Mouse (Mus musculus) gastrocnemius, adult 18-20 months (tissue): Measurements from ENCODE around the gene 3110009E18Rik. TPM values are rescaled to one million over a fixed set of nuclear protein-coding genes. Genes with fewer than 3 reads are reported as not detected.

Experiments used
- DNase-seq: peaks from one replicate; pipeline ENCODE4 v3.0.0; 2021; ENCODE audit warnings: low spot score
- total RNA-seq, 2 experiments: library from RNA; stranded (reverse); gene quantifications; 2 replicates each; pipeline ENCODE4 v1.2.3; 2021

The 3110009E18Rik gene
- total RNA-seq, 2 experiments from 2014 or later = 4.6 to 5.7 TPM

DNA sequence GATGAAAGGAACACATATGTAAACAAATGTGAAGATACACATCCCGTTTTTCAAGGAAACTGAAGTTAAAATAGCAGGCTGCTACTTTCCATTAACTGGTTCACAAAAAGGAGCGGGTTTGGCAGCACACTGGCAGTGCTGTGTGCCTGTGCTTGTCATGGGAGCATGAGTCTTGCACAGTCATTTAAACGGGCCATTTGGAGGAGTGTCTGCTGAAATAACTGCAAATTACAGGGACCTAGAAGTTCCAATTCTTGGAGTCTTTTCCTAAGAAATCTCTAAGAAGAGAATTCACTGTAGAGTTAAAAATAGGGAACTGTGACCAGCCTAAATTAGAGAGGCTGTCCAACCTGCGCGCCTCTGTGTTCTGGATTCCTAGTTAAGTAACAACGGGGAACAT lies 70.0 kb downstream of the 3110009E18Rik start:
- DNase-seq = no peak

DNA sequence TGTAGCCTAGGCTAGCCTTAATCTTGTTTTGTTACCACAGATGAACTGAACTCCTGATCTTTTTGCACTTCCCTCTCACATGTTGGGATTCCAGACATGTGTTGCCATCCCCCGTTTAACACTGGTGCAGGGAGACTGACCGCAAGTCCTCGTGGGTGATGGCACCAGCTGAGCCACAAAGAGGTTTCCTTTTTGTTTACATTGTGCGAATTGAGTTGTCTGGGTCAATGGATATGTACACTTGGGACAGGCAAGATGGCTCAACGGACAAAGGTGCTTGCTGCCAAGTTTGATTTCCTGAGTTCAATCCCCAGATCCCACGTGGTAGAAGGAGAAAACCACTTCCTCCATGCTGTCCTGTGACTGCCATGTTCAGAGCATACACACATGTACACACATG lies 71.3 kb downstream of the 3110009E18Rik start:
- DNase-seq = no peak

DNA sequence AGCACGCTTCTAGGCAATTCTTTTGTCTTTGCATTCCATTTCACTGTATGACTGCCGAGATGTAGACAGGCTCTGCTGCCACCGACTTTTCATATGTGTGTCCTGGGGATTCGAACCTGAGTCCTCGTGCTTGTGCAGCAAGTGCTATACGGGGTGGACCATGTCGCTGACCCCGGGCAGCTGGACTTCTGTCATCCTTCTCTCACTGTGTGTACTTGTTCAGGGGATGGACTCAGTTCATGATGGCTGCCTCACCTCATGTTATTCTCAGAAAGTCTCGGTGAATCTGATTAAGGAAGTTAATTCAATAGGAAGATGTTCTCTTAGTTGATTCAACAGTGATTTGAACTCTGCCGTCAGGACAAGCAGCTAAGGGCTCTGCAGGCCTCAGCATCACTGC lies 72.6 kb downstream of the 3110009E18Rik start:
- DNase-seq = no peak

- DNase-seq = no peak
Measured at GRCm38 (mm10) chr1:120195947-120196346, 75.0 kb downstream of the 3110009E18Rik start.

- no peak for DNase-seq
Measured at GRCm38 (mm10) chr1:120196724-120197123, 75.7 kb downstream of the 3110009E18Rik start.

- DNase-seq = peak; percentile 71
Measured at GRCm38 (mm10) chr1:120197189-120197588, 76.2 kb downstream of the 3110009E18Rik start.

- DNase-seq = no peak
Measured at GRCm38 (mm10) chr1:120198151-120198550, 77.2 kb downstream of the 3110009E18Rik start.

GRCm38 (mm10) chr1:120198942-120199341 lies 78.0 kb downstream of the 3110009E18Rik start:
- no peak for DNase-seq

DNA sequence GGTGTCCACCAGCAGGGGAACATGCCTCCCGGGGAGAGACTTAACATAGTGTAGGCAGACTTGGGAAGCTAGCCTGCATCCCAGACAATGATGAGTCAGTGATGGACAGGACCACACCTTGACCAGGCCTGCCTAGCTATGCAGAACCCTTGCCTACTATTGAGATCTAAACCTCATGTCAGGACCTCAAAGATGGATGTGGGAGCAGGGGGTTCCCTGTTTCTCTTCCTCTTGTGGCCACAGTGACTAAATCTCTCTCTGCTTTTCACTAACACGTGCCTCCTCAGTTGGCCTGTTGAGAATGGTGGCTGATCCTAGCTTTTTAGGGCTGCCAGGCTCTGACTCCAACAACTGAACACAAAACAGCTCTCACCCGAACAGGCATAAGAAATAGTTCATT lies 81.6 kb downstream of the 3110009E18Rik start:
- no peak for DNase-seq

DNA sequence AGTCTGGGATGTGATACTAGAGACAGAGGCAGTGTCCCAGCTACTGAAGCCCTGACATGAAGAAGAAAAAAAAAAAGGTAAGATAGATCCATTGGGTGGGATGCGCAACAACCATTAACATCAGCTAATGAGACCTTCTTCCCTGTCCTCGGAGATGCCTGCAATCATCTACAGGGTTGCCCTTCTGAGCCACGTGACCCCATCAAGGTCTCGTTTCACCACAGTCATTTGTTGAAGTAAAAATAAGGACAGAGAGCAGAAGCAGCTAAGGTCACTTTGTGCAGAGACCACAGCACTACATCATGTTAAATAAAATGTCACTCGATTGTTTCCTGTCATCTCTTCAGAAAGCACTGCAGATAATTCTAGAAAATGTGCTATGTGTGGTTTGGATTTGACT lies 82.8 kb downstream of the 3110009E18Rik start:
- DNase-seq = no peak

DNA sequence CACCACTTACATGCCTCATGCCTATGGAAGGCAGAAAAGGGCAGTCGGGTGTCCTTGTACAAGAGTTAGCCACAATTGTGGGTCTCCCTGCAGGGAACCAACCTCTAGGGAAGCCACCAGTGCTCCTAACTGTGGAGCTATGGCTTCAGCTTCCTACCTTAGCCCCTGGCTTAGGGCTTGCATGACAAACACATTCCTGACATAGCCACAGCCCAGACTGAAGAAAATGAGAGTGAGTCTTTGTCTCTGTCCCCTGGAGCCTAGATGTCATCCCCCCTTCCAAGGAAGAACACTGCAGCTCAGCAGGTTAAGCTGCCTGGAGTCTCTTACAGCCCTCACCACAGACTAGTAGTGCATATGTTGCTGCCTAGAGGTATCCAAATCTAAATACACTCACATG lies 83.8 kb downstream of the 3110009E18Rik start:
- no peak for DNase-seq

- peak; percentile 12 for DNase-seq
Measured at GRCm38 (mm10) chr1:120207568-120207967, 86.6 kb downstream of the 3110009E18Rik start.

- no peak for DNase-seq
Measured at GRCm38 (mm10) chr1:120208502-120209230, 87.7 kb downstream of the 3110009E18Rik start.

DNA sequence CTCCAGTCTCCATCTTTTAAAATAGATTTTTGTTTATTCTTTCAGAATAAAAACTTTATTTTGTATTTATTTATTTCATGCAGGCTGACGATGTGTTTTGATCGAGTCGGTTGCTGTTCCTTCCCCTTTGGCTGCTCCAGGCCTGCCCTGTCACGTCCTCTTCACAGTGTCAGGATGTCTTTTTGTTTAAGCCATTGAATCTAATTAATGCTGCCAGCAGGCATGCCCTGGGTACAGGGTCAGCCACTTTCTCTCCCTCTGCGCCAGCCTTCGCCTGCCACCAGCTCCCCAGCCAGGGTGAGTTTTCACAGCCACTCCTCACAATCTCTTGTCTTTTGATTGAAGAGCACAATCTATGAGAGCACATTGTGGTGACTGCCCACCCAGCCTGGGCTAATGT lies 99.9 kb downstream of the 3110009E18Rik start:
- no peak for DNase-seq

GRCm38 (mm10) chr1:120221285-120221684 lies 100.3 kb downstream of the 3110009E18Rik start:
- DNase-seq = peak; percentile 47

DNA sequence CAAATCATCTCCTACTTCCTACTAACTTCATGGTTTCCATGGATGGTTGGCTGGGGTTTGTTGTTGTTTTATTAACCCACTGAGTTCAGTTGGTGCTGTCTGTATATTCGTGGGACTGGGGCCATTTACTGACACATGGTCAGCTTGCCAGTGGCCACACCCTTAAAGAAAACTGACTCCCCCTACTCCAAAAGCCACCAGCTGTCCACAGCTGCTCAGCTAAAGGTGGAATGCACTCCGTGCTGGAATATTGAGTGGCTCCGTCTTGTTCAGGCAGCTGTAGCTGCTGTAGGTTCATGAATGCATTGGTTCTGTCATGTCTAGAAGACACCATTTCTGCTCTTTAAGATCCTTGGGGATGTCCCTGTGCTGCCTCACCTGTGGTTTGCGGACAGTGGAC lies 102.6 kb downstream of the 3110009E18Rik start:
- no peak for DNase-seq

DNA sequence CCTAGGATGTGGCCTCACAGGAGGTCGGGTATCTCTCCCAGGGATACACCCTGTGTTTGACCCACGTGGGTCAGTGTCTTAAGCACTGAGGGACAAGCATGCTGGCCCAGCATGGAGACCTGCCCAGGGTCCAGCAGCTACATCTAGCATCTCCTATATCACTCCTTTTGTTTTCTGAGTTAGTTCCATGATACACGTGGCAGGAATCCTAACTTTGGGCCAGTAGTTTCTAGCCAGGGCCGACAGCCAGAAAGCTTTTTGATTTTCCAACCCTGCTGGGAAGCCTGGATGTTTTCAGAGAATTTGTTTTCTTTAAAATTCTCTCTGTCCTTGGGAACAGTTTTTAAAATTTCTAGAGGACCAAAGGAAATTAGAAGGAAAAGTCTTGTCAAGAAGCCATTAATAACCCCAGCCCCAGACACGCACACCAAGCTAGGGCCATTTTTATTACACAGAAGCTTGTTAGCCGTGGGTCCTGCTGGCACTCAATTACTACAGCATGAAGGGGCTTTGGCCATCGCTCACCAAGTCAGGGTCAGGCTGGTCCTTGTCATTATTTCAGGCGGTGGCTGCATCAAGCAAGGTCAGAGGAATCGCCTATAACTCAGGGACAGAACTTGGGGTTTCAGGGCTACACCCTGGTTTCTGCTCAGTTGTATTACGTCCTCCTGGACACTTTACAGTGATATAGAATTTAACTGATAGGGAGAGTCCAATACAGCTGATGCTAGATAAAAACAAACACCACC lies 108.9 kb downstream of the 3110009E18Rik start:
- peak; percentile 60 for DNase-seq

GRCm38 (mm10) chr1:120231334-120231733 lies 110.3 kb downstream of the 3110009E18Rik start:
- DNase-seq = peak; percentile 42

DNA sequence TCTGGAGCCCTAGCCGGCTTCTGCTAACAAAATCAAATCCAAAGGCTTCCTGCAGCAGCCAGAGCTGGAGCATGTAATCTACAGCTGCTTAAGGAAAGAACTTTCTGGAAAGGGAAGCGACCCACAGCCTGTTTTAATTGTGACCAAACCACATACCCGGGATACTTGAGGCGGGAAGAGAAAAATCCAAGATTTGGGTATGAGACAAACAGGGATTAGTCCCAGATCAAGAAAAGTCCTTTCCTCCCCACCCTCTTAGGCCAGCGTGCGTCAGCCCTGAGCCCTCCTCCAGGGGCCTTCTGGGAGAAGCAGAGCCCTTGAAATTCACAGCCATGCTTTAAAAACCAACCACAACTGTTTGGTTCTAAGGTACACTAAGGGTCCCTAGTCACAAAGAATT lies 111.2 kb downstream of the 3110009E18Rik start:
- no peak for DNase-seq

DNA sequence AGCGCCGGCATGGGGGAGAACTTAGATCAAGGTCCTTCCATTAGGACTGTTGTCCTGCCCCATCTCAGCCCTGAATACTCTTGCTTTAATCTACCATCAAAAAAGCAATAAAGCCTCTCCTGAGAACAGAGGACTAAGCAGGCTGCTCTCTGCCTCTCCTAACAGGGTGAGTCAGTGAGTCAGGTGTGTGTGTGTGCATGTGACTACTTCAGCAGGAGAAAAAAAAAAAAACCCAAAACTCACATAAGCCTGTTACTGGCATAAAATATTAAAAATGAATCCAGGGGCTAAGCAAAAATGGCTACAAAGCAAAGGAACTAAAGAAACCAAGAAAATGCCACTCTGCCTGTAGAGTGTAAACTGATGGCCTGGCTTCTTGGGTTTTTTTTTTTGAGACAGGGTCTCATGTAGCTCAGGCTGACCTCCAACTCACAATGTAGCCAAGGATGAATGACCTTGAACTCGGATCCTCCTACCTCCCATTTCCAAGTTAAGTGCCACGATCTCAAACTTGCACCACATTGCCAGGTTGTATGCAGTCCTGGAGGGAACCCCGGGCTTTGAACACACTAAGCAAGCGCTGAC lies 114.7 kb downstream of the 3110009E18Rik start:
- DNase-seq = no peak

- DNase-seq = no peak
Measured at GRCm38 (mm10) chr1:120236424-120236823, 115.4 kb downstream of the 3110009E18Rik start.

- DNase-seq = no peak
Measured at GRCm38 (mm10) chr1:120237068-120237467, 116.1 kb downstream of the 3110009E18Rik start.
